Mouse (Mus musculus) bone marrow, adult 2 months (tissue): ENCODE measurements around the gene Tmem222. TPM values are rescaled to one million over a fixed set of nuclear protein-coding genes. Genes with fewer than 3 reads are reported as not detected.

Experiments used
- H3K27ac ChIP-seq: fragments of 200-500 bp; 2 replicates; pipeline ENCODE4 v1.5.1; 2012; ENCODE audit warnings: low read depth, mild to moderate bottlenecking, control low read depth, inconsistent platforms, low read length; ENCODE audit not compliant: control insufficient read depth, poor library complexity, insufficient read depth
- H3K4me1 ChIP-seq: fragments of 200-500 bp; 2 replicates; pipeline ENCODE4 v1.6.1; 2011; ENCODE audit warnings: low read length; ENCODE audit not compliant: control insufficient read depth, insufficient read depth
- H3K4me3 ChIP-seq: fragments of 200-500 bp; replicated peaks from 2 replicates; pipeline ENCODE3; 2011; ENCODE audit warnings: mild to moderate bottlenecking, low read depth, low read length, control low read depth; ENCODE audit not compliant: control insufficient read depth
- CTCF ChIP-seq: fragments of 200-500 bp; IDR thresholded peaks from 2 replicates; pipeline ENCODE4 v1.5.1; 2011; ENCODE audit warnings: low read length, control low read depth; ENCODE audit not compliant: control insufficient read depth, insufficient read depth
- POLR2A ChIP-seq: fragments of 200-500 bp; IDR thresholded peaks from 2 replicates; pipeline ENCODE4 v1.6.1; 2011; ENCODE audit warnings: low read depth, mild to moderate bottlenecking, control low read depth, low read length, borderline replicate concordance; ENCODE audit not compliant: control insufficient read depth
- WGBS: fragments of 180-500 bp; shearing (Covaris S2); methylation state at CpG from one replicate; pipeline ENCODE4 v1.1.7; 2018; 5-methylcytosine and 5-hydroxymethylcytosine counted together
- polyA plus RNA-seq: library from polyadenylated mRNA; stranded (reverse); fragments of >200 nt; gene quantifications from 2 replicates; pipeline ENCODE4 v1.2.4, GENCODE M21; 2011; ENCODE audit warnings: low replicate concordance; ENCODE audit not compliant: missing spikeins, insufficient read depth, insufficient read length

The Tmem222 gene
- polyA plus RNA-seq, 1 experiment = 38.4 TPM

DNA sequence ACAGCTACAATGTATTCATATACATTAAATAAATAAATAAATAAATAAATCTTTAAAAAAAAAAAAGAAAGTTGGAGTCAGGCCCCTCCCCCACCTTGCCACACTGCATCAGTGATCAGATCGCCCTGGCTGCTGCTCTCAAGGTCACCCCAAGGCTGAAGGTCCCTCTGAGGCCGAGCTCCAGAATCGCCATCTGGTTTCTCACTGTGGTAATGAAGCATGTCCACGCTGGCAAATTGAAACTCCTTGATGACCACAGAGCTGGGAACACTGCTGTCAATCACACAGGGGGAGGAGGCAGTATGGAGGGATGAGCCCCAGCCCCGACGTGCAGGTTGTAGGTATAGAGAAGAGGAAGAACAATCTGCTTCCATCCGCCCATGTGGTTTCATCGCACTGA, 50.0 kb downstream of the Tmem222 start:
- TF ChIP-seq POLR2A = no peak
- no peak for TF ChIP-seq CTCF
- no peak overlapping the region for H3K4me3 ChIP-seq
- H3K4me1 ChIP-seq = no peaks in the 10 kb centered on the region
- no peak overlapping the region for H3K27ac ChIP-seq
- 52% methylated on average over 8 of the region's 8 CpGs for whole genome bisulfite sequencing

DNA sequence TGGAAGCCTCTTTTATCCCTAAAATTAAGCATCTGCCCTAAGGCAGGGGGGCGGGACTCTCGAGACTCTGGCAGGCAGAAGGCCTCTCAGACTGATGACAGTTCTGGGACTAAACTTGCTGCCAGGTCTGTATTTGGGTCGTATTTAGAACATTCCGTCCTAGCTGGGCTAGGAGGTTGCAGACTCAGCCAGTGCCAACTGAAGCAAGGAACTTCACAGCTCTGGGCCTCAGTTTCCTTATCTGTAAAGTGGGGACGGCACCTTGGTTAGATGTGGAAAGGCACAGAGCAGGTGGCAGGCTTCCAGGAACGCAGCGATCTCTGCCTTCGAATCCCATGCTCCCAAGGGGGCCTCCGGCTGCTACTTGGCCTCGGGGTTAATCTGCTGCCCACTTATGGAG, 51.5 kb downstream of the Tmem222 start:
- H3K27ac ChIP-seq = no peak overlapping the region
- WGBS = 77% methylated on average over 10 of the region's 10 CpGs
- no peaks in the 10 kb centered on the region for H3K4me1 ChIP-seq
- H3K4me3 ChIP-seq = no peak overlapping the region
- TF ChIP-seq CTCF = no peak
- TF ChIP-seq POLR2A = no peak

- 75% methylated on average over 5 of the region's 5 CpGs for WGBS
- TF ChIP-seq CTCF (no peak), POLR2A (no peak)
- Histone ChIP-seq H3K4me3 (no peak overlapping the region), H3K4me1 (no peaks in the 10 kb centered on the region), H3K27ac (no peak overlapping the region)
Measured at GRCm38 (mm10) chr4:133223875-133224274, 53.7 kb downstream of the Tmem222 start.

- H3K27ac ChIP-seq = no peak overlapping the region
Measured at GRCm38 (mm10) chr4:133221701-133222100, 55.9 kb downstream of the Tmem222 start.

DNA sequence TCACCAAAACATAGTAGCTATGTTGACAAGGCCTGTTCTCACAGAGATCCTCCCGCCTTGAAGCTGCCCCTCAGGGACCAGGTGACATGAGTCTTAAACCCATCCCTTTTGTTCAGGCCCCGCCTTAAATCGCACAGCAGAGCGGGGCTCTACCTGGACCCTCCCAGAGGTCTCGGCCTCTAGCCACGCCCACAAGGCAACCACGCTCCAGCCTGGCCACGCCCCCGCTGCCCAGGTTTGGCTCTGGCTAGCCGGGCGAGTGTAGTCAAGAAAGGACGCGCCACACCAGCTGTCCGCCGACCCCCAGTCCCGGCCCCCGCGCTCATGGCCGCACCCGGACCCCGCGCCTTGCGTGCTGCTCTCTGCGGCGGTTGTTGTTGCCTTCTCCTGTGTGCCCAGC, 56.9 kb downstream of the Tmem222 start:
- Histone ChIP-seq H3K4me3 (no peak overlapping the region), H3K4me1 (no peaks in the 10 kb centered on the region), H3K27ac (no peak overlapping the region)
- TF ChIP-seq POLR2A (no peak), CTCF (no peak)
- 30% methylated on average over 25 of the region's 25 CpGs for WGBS

More at GRCm38 (mm10) chr4:133221701-133222100, 55.9 kb downstream of the Tmem222 start:
- Histone ChIP-seq H3K4me3 (no peak overlapping the region), H3K4me1 (no peaks in the 10 kb centered on the region)
- no peak for TF ChIP-seq POLR2A
- no peak for TF ChIP-seq CTCF
- WGBS = 73% methylated on average over 8 of the region's 8 CpGs

DNA sequence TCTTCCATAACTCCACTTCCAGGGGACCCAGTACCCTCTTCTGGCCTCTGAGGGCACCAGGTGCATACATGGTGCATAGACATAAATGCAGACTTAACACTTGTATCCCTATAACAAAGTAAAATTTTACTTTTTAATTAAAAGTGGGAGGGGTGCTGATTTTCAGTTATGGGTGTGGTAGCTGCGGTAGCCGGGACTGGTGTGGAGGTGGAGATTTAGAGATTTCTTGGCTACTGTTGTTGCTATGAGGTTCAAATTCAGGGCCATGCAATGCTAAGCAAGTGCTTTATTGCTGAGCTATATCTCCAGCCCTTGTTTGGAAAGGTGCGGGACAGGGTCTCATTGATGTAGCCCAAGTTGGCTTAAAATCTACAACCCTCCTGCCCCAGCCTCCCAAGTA, 58.8 kb downstream of the Tmem222 start:
- H3K4me1 ChIP-seq = no peaks in the 10 kb centered on the region
- TF ChIP-seq POLR2A (no peak), CTCF (no peak)
- 71% methylated on average over 3 of the region's 3 CpGs for WGBS
- H3K4me3 ChIP-seq = no peak overlapping the region
- H3K27ac ChIP-seq = no peak overlapping the region

DNA sequence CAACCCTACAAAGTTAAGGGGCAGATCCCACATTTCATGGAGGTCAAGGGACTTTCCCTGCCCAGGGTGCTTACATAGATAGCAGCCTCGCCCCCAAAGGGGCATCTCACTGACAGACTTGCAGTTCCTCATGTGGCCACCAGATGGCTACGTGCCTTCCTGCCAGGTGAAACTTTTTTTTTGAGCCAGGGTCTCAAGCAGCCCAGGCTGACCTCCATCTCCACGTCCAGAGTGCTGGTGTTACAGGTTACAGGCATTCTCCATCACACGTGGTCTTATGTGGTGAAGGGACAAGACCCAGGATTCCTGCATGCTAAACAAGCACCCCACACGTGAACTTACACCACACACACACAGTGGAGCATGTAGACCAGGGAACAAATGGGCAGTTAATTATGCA, 60.0 kb downstream of the Tmem222 start:
- TF ChIP-seq CTCF (peak; percentile 83), POLR2A (no peak)

More for the DNA sequence above, 60.0 kb downstream of the Tmem222 start:
- Histone ChIP-seq H3K4me1 (peaks cover 3% of the 10 kb centered on the region), H3K27ac (no peak overlapping the region), H3K4me3 (no peak overlapping the region)
- WGBS = 14% methylated on average over 5 of the region's 5 CpGs

Other genes with a start within 250 kb of the Tmem222 start
- 31.9 and 56.6 TPM in 2 replicates for gene Wasf2, start 147.3 kb downstream of the Tmem222 start, polyA plus RNA-seq
- not detected in 2 replicates for gene Cd164l2, start 65.7 kb downstream of the Tmem222 start, polyA plus RNA-seq
- not detected in 2 replicates for gene Gpr3, start 65.3 kb downstream of the Tmem222 start, polyA plus RNA-seq
- gene Map3k6, start 37.0 kb downstream of the Tmem222 start, polyA plus RNA-seq = 5.5 and 14.8 TPM in 2 replicates
- 3.1 and 3.2 TPM in 2 replicates for gene Sytl1, start 14.7 kb downstream of the Tmem222 start, polyA plus RNA-seq
- 9.5 and 14.6 TPM in 2 replicates for gene Wdtc1, start 75.7 kb upstream of the Tmem222 start, polyA plus RNA-seq
- 16.6 and 31.3 TPM in 2 replicates for gene Slc9a1, start 91.9 kb upstream of the Tmem222 start, polyA plus RNA-seq
- not detected in 2 replicates for gene Tent5b, start 202.3 kb upstream of the Tmem222 start, polyA plus RNA-seq
- 3.9 TPM in 1 of 2 replicates, not detected in the other for gene Trnp1, start 220.8 kb upstream of the Tmem222 start, polyA plus RNA-seq
- 1.2 TPM in 1 of 2 replicates, not detected in the other for gene Kdf1, start 241.2 kb upstream of the Tmem222 start, polyA plus RNA-seq